Mouse (Mus musculus): ENCODE measurements around the gene Mturn. TPM values are rescaled to one million over a fixed set of nuclear protein-coding genes. Genes with fewer than 3 reads are reported as not detected.

The Mturn gene
- polyA plus RNA-seq (2015; fragmentation: Nextera tagmentation; extraction: Ambion mirVana): 7.1 and 7.5 TPM in 2 replicates

DNA sequence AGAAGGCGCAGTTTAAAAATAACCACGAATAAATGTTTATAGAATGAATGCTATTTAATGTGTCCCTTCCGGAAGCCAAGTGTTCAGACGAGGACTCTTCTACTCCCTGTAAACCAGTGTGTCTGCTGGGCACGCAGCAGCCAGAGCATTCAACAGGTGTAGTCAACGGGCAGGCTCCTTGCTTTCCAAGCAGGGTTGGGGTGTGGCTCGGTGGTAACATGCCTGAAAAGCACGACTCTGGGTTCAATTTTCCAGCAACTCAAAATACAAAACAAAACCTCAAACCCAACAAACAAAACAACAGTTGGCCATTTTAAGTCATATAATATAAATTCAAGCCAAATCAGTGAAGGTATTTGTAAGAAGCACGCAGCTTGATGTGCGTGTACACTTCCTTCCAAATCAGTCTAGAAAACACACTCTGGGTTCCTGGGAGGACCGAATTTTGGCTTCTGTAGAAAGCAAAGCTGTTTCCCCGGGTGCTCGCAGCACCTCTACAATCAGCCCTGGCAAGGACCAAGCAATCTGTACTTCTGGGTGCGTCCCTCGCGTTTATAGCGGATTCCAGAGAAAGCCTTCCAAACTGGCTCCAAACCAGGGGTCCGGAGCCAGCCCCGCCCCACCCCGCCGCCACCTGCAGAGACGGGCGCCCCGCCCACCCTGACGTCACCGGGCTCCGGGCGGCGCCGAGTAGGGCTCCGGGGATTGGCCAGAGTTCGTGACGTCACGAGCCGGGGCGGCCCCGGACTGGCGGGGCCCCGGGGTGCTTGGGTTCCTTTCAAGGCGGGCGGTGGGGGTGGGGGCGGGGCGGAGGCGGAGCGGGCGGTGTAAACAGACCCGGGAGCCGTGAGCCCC lies at the start of gene Mturn:
Gene Mturn, plus strand, starts transcription at position 734 of the 855 bp plus-strand sequence.
- peak within 1 kb of the TSS; percentile 52 for H3K27ac ChIP-seq
- H3K36me3 ChIP-seq: no peaks in the 10 kb centered on the region
- peak within 1 kb of the TSS; percentile 99 for H3K4me2 ChIP-seq (replicated peaks)
- peak within 1 kb of the TSS; percentile 60 for H3K9ac ChIP-seq
- H3K4me1 ChIP-seq (replicated peaks): 0 out of 2 replicates have a peak, but pooled peaks cover 12% of the 10 kb centered on the region
- 3% methylated on average over 48 of the region's 48 CpGs for WGBS
- peak; percentile 99 for ATAC-seq
- no peaks in the 10 kb centered on the region for H3K9me3 ChIP-seq
- peak within 1 kb of the TSS; percentile 81 for H3K4me3 ChIP-seq (replicated peaks)
- 0 out of 2 replicates have a peak, but pooled peaks cover 8% of the 10 kb centered on the region for H3K27me3 ChIP-seq (replicated peaks)

DNA sequence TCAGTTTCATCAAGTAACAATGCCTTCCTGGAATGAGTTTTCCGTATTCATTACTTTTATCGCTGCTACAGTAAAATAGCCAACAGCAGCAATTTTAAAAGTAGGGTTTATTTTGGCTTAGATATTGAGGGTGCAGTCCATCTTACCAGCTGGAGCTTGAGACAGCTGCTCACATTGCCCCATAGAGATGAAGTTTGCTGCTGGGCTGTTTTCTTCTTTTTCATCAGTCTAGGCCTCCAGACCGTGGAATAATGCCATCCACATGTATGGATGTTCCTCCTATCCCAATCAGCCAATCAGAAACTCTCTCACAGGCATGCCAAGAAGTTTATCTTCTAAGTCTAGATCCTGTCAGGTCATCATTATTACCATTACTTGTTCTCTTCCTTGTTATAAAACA lies 41.5 kb upstream of the Mturn start:
- no peak overlapping the region for H3K9ac ChIP-seq
- H3K4me3 ChIP-seq (replicated peaks): no peak overlapping the region
- H3K27ac ChIP-seq: no peak overlapping the region
- ATAC-seq: no peak
- no peaks in the 10 kb centered on the region for H3K9me3 ChIP-seq
- WGBS: 88% methylated on average over 3 of the region's 3 CpGs
- no peak overlapping the region for H3K4me2 ChIP-seq (replicated peaks)
- H3K36me3 ChIP-seq: no peaks in the 10 kb centered on the region
- no peaks in the 10 kb centered on the region for H3K27me3 ChIP-seq (replicated peaks)
- H3K4me1 ChIP-seq (replicated peaks): no peaks in the 10 kb centered on the region

GRCm38 (mm10) chr6:54641953-54642352 lies 39.5 kb upstream of the Mturn start:
- no peaks in the 10 kb centered on the region for H3K27me3 ChIP-seq (replicated peaks)
- no peak for ATAC-seq
- H3K4me1 ChIP-seq (replicated peaks): no peaks in the 10 kb centered on the region
- no peaks in the 10 kb centered on the region for H3K9me3 ChIP-seq
- no peak overlapping the region for H3K27ac ChIP-seq
- no peak overlapping the region for H3K4me3 ChIP-seq (replicated peaks)
- no peak overlapping the region for H3K9ac ChIP-seq
- H3K4me2 ChIP-seq (replicated peaks): no peak overlapping the region
- 79% methylated on average over 2 of the region's 2 CpGs for WGBS
- H3K36me3 ChIP-seq: no peaks in the 10 kb centered on the region

GRCm38 (mm10) chr6:54643181-54643580 lies 38.2 kb upstream of the Mturn start:
- H3K9ac ChIP-seq: no peak overlapping the region
- no peaks in the 10 kb centered on the region for H3K27me3 ChIP-seq (replicated peaks)
- no peak for ATAC-seq
- H3K4me3 ChIP-seq (replicated peaks): no peak overlapping the region
- WGBS: 82% methylated on average over 4 of the region's 4 CpGs
- no peaks in the 10 kb centered on the region for H3K4me1 ChIP-seq (replicated peaks)
- no peaks in the 10 kb centered on the region for H3K36me3 ChIP-seq
- no peak overlapping the region for H3K4me2 ChIP-seq (replicated peaks)
- H3K9me3 ChIP-seq: no peaks in the 10 kb centered on the region
- no peak overlapping the region for H3K27ac ChIP-seq

- H3K9me3 ChIP-seq: no peaks in the 10 kb centered on the region
- no peak overlapping the region for H3K4me3 ChIP-seq (replicated peaks)
- no peak for ATAC-seq
- no peaks in the 10 kb centered on the region for H3K36me3 ChIP-seq
- no peaks in the 10 kb centered on the region for H3K4me1 ChIP-seq (replicated peaks)
- WGBS: 68% methylated on average over 11 of the region's 11 CpGs
- no peak overlapping the region for H3K4me2 ChIP-seq (replicated peaks)
- H3K27me3 ChIP-seq (replicated peaks): no peaks in the 10 kb centered on the region
- no peak overlapping the region for H3K9ac ChIP-seq
- H3K27ac ChIP-seq: no peak overlapping the region
Observed at GRCm38 (mm10) chr6:54655471-54656095, 25.8 kb upstream of the Mturn start.

DNA sequence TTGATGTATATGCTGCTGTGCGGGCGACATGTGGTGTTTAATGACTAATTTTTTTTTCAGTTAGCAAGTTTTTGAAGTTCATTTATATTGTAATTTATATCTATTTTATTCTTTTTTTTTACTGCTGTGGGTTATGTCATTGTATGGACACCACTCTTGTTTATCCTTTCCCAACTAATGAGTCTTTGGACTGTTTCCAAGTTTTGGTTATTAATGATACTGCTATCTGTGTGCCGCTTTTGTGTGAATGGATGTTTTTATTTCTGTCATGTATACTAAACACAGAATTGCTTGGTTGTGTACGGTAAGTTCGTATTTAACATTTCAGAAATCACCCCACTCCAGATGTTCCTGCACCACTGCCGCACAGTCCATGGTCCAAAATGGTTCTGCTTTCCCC lies 23.6 kb upstream of the Mturn start:
- Histone ChIP-seq H3K27ac (no peak overlapping the region), H3K36me3 (no peaks in the 10 kb centered on the region), H3K4me1 (replicated peaks) (no peaks in the 10 kb centered on the region), H3K9me3 (no peaks in the 10 kb centered on the region), H3K27me3 (replicated peaks) (no peaks in the 10 kb centered on the region), H3K4me2 (replicated peaks) (no peak overlapping the region), H3K9ac (no peak overlapping the region), H3K4me3 (replicated peaks) (no peak overlapping the region)
- 66% methylated on average over 6 of the region's 6 CpGs for WGBS
- no peak for ATAC-seq

- ATAC-seq: no peak
Observed at GRCm38 (mm10) chr6:54669868-54670267, 11.6 kb upstream of the Mturn start.

GRCm38 (mm10) chr6:54672901-54673300 lies 8.5 kb upstream of the Mturn start:
- no peak for ATAC-seq
- 49% methylated on average over 5 of the region's 5 CpGs for WGBS
- no peak overlapping the region for H3K27ac ChIP-seq
- H3K27me3 ChIP-seq (replicated peaks): no peaks in the 10 kb centered on the region
- H3K36me3 ChIP-seq: no peaks in the 10 kb centered on the region
- H3K9ac ChIP-seq: no peak overlapping the region
- H3K4me3 ChIP-seq (replicated peaks): no peak overlapping the region
- no peak overlapping the region for H3K4me2 ChIP-seq (replicated peaks)
- H3K4me1 ChIP-seq (replicated peaks): no peaks in the 10 kb centered on the region
- H3K9me3 ChIP-seq: no peaks in the 10 kb centered on the region

More at GRCm38 (mm10) chr6:54669868-54670267, 11.6 kb upstream of the Mturn start:
- H3K36me3 ChIP-seq: no peaks in the 10 kb centered on the region
- no peaks in the 10 kb centered on the region for H3K27me3 ChIP-seq (replicated peaks)
- 85% methylated on average over 6 of the region's 6 CpGs for WGBS
- no peaks in the 10 kb centered on the region for H3K4me1 ChIP-seq (replicated peaks)
- no peaks in the 10 kb centered on the region for H3K9me3 ChIP-seq
- no peak overlapping the region for H3K27ac ChIP-seq
- no peak overlapping the region for H3K4me2 ChIP-seq (replicated peaks)
- no peak overlapping the region for H3K4me3 ChIP-seq (replicated peaks)
- H3K9ac ChIP-seq: no peak overlapping the region

- 79% methylated on average over 5 of the region's 5 CpGs for WGBS
- Histone ChIP-seq H3K4me3 (replicated peaks) (no peak overlapping the region), H3K27me3 (replicated peaks) (0 out of 2 replicates have a peak, but pooled peaks cover 8% of the 10 kb centered on the region), H3K4me2 (replicated peaks) (no peak overlapping the region), H3K36me3 (no peaks in the 10 kb centered on the region), H3K9ac (no peak overlapping the region), H3K9me3 (no peaks in the 10 kb centered on the region), H3K27ac (no peak overlapping the region), H3K4me1 (replicated peaks) (0 out of 2 replicates have a peak, but pooled peaks cover 12% of the 10 kb centered on the region)
- no peak for ATAC-seq
Observed at GRCm38 (mm10) chr6:54679686-54680085, 1.7 kb upstream of the Mturn start.

DNA sequence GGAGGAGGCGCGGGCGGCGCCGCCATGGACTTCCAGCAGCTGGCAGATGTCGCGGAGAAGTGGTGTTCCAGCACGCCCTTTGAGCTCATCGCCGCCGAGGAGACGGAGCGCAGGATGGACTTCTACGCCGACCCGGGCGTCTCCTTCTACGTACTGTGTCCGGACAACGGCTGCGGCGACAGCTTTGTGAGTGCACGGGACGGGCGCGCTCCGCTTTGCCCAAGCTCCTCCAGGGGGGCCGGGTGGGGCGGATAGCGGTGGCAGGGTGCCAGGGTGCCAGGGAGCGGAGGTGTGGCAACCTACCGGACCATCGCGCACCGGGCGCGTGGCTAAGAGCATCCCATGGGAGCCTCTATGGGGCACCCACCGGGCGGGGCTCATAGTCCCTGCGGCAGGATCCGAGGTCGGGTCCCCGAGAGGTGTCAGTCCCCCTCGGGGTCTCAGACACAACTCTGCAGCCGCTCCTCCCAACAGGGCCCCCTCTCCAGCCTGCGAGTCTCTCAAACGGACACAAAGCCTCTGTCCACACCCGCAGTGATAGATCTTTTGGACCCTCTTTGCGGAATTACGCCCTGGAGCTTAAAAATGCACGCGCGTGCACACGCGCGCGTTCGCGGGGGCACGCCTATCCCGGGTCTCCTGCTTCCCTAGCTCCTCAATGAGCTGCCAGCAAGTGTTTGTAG lies 463 bp downstream of the Mturn start:
- no peaks in the 10 kb centered on the region for H3K36me3 ChIP-seq
- peak overlapping the region; percentile 52 for H3K27ac ChIP-seq
- under 1% methylated on average over 61 of the region's 61 CpGs for WGBS
- H3K9ac ChIP-seq: peak overlapping the region; percentile 60
- 0 out of 2 replicates have a peak, but pooled peaks cover 8% of the 10 kb centered on the region for H3K27me3 ChIP-seq (replicated peaks)
- peak; percentile 74 for ATAC-seq
- peak overlapping the region; percentile 81 for H3K4me3 ChIP-seq (replicated peaks)
- no peaks in the 10 kb centered on the region for H3K9me3 ChIP-seq
- H3K4me1 ChIP-seq (replicated peaks): 0 out of 2 replicates have a peak, but pooled peaks cover 12% of the 10 kb centered on the region
- peak overlapping the region; percentile 99 for H3K4me2 ChIP-seq (replicated peaks)

DNA sequence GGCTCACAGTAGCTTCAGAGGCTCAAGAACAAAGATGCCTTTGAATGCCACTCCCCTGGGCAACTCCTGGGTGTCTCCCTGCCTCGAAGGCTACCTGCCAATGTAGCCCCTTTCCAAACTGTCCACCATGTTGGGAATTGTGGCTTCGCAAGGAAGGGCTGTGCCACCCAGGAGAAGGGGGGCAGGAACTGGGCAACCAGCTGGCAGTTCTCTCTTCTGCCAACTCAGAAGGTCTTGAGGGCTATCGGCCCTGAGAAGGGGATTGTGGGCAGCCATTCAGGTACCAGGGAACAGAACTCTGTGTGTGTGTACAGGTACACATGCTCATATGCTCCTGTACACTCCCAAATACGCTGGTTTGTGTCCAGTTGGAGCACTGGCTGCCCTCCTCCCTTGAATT lies 2.7 kb downstream of the Mturn start:
- no peak for ATAC-seq
- H3K36me3 ChIP-seq: no peaks in the 10 kb centered on the region
- H3K9ac ChIP-seq: no peak overlapping the region
- H3K4me3 ChIP-seq (replicated peaks): no peak overlapping the region
- no peak overlapping the region for H3K4me2 ChIP-seq (replicated peaks)
- 84% methylated on average over 4 of the region's 4 CpGs for WGBS
- 0 out of 2 replicates have a peak, but pooled peaks cover 8% of the 10 kb centered on the region for H3K27me3 ChIP-seq (replicated peaks)
- H3K27ac ChIP-seq: no peak overlapping the region
- H3K4me1 ChIP-seq (replicated peaks): 0 out of 2 replicates have a peak, but pooled peaks cover 12% of the 10 kb centered on the region
- no peaks in the 10 kb centered on the region for H3K9me3 ChIP-seq

DNA sequence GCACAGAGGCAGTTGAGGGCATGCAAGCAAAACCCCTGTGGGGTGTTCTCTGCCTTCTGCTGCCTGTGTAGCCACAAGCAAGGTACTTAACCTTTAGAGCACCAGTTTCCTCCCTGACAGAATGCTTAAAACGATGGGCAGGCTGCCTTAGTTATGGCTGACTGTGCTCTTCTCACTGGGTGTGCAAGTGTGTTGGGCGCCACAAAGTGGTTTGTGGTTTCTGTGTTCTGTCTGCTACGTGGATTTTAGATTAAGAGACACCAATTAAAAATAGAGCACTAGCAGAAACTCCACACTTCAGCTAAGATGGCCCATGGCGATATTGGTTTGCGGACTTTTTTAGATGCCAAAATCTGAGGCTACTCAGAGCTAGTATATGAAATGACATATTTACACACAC lies 3.7 kb downstream of the Mturn start:
- WGBS: 82% methylated on average over 5 of the region's 5 CpGs

More for the DNA sequence above, 3.7 kb downstream of the Mturn start:
- no peak for ATAC-seq
- Histone ChIP-seq H3K27me3 (replicated peaks) (0 out of 2 replicates have a peak, but pooled peaks cover 5% of the 10 kb centered on the region), H3K9me3 (no peaks in the 10 kb centered on the region), H3K4me3 (replicated peaks) (no peak overlapping the region), H3K27ac (no peak overlapping the region), H3K4me1 (replicated peaks) (0 out of 2 replicates have a peak, but pooled peaks cover 12% of the 10 kb centered on the region), H3K4me2 (replicated peaks) (no peak overlapping the region), H3K9ac (no peak overlapping the region), H3K36me3 (no peaks in the 10 kb centered on the region)
